Mouse (Mus musculus): ENCODE measurements around the gene Gm13289.
"Not testable (repeated sequence)": the region's sequence is repeated elsewhere in the genome, so short reads cannot be mapped to it uniquely, and the experiment has no call there.

- TF ChIP-seq CTCF (IDR thresholded peaks at IDR 0.05; ENCODE audit: extremely low read depth, insufficient read depth, insufficient read length, insufficient replicate concordance); POLR2A (IDR thresholded peaks at IDR 0.05; ENCODE audit: low read depth, low read length): not testable (repeated sequence)
Measured at GRCm38 (mm10) chr4:88780320-88780719, 3.6 kb downstream of the Gm13289 start.

All from spleen, adult 2 months (tissue).